Mouse (Mus musculus) layer of hippocampus, postnatal 10 days (tissue): Measurements from ENCODE around the gene Treml2. TPM values are rescaled to one million over a fixed set of nuclear protein-coding genes. Genes with fewer than 3 reads are reported as not detected.

Experiments used
- DNase-seq, 2 experiments: peaks; one replicate each; pipeline ENCODE4 v3.0.0; 2021; ENCODE audit warnings: low spot score in 2 of 2
- long read RNA-seq: library from polyadenylated mRNA; stranded (forward); transcript quantifications from one replicate; pipeline ENCODE4 v2.0.0, GENCODE M21; 2023
- total RNA-seq, 2 experiments: library from RNA; stranded (reverse); gene quantifications; 2 replicates each; pipeline ENCODE4 v1.2.3; 2021

The Treml2 gene
- under 1 TPM; 0.13 to 0.37 TPM for total RNA-seq
- long read RNA-seq: 0 reads

DNA sequence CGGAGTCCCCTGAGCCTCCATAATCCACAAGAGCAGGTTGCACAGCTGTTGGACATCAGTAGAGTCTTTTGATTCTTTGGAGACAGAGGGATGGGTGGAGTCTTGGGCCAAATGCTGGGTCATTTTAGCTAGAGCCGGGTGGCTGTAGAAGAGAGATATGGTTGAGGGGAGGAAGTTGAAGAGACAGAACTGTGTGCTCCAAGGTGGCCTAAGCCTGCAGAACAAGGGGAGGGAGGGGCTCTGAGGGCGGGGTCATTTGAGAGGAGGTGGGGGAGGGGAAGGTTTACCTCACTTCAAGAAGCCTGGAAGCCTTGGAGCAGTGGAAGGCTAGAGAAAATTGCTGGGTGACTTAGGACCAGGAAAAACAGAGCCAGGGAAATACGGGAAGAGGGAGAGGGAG lies at the start of gene Treml2:
Gene Treml2, plus strand, starts transcription at position 296 of the 400 bp plus-strand sequence.
- DNase-seq: no peak

DNA sequence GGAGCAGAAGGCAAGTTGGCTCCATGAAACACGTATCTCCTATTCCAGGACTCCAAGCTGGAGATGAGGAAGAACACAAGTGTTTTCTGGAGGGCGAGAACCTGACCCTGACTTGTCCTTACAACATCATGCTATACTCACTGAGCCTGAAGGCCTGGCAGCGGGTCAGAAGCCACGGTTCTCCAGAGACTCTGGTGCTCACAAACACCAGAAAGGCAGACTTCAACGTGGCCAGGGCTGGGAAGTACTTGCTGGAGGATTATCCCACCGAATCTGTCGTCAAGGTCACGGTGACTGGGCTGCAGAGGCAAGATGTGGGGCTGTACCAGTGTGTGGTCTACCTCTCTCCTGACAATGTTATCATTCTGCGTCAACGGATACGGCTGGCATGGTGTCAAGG lies 49.8 kb upstream of the Treml2 start:
- no peak for DNase-seq

GRCm38 (mm10) chr17:48250631-48251030 lies 48.7 kb upstream of the Treml2 start:
- DNase-seq: no peak

DNA sequence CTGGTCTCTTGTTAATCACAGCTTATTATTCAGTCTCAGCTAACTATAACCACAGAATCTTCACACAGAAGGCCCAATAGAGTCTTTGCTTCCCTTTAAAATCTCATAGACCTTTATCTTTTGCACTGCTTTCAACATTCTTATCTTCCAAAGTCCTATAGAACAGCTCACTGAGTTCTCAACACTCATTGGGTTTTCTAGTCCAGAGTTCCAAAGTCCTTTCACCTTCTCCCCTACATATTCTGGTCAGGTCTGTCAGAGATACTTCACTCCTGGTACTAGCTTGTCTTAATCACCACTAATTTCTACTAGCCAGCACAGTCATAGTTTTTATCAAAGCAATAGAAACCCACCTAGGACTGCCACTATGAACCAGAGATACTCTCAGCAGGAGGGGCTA lies 42.7 kb upstream of the Treml2 start:
- DNase-seq: no peak

DNA sequence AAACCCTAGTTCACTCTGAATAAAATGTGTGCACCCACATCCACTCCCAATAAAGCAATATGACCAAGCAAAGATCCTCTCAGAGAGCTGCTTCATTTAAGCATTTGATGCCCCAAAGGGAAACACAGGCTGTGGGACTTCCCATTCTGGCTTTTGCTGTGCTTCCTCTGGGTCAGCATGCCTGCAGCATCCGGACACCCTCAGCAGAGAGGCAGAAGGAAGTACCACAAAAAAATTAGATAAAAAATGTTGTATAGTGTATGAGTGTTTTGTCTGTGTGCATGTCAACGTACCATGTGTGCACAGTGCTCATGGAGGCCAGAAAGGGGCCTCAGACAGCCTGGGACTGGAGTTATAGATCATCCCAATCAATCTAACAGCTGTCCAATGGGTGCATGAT lies 37.4 kb upstream of the Treml2 start:
- DNase-seq: no peak

DNA sequence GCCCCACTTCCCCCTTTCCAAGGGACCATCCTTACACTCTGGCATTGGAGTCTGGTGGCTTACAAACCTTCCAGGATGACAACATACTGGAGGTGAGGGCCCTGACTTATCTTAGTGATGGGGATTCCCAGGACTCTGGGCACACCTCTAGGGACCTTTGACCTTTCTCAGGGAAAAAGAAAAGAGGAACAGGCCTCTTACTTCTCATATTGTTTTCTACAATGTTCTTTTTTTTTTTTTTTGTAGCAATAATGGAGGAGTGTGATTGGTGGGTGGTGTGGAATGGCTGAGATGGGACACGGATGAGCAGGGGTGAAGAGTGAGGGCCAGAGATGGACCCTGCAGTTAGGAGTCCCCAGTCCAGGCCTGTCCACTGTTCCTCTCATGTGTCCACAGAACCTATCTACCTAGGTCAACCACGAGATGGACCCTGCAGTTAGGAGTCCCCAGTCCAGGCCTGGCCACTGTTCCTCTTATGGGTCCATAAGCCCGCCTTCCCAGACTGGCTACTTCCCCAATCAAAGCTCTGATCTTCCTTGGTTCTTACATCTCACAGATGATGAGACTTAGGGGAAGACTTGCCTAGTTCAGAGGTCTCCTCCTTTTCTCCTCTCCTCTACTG lies 35.4 kb upstream of the Treml2 start, which contains the start of gene Treml4:
Gene Treml4, plus strand, starts transcription at position 555 of the 622 bp plus-strand sequence.
- DNase-seq: no peak

DNA sequence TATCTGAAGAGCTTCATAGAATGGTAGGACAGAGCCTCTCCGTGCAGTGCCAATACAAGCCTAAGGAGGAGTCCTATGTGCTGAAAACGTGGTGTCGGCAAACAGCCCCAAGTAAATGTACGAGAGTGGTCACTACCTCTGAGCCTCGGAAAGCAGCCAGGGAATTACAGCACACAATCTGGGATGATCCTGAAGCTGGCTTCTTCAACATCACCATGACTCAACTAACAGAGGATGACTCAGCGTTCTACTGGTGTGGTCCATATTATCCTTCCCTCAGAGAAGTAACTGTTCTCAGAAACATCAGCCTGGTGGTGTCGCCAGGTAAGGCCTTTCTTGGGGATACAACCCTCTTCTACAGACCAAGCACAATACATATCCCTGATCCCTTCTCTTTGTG lies 34.6 kb upstream of the Treml2 start:
- DNase-seq: no peak

DNA sequence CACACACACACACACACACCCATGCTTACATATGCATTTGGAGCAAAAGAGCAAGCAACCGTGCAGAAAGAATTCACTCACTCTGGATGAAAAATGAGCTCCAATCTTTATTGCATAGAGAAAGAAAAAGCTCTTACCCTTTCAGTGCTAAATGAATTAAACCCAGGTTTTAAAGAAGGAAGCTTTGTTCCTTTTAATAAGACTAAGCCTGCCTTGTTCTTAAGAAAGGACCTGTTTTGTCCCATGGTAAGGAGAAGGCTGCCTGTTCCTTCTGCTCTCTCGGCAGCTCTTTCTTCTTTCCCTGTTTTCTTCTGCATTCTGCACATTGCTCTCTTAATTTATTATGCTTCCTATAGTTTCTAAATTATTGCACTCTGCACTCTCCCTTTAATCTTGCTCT lies 33.2 kb upstream of the Treml2 start:
- DNase-seq: no peak

DNA sequence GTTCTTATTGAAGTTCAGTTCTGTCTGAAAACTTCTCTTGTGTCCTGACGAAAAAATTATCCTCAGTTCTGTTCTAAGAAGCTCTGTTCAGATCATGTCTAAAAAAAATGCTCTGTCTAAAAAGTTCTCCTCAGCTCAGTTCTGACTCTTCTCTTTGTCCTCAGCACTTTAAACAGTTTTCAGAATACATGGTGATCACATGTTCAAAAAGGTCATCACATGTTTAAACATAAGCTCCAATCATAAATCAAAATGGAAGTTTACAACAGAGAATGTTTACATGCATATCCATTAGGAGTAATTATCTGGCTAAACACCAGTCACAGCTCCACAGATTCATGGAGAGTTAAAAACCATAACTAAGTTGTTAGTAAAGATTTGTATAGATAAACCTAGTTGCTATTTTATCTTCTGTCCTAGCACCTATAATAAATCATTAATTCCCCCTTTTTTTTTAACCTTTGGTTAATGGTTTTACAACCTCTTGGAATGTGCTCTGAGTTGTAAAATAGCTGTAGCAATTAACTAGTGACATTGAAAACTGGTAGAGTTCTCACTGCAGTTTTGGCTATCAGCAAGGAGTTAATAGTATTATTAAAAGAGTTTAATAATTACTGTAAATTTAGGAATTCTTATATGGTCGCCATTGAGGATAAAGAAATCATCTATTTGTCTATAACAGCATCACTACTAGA lies 32.5 kb upstream of the Treml2 start:
- DNase-seq: no peak

GRCm38 (mm10) chr17:48267591-48267990 lies 31.7 kb upstream of the Treml2 start:
- no peak for DNase-seq

DNA sequence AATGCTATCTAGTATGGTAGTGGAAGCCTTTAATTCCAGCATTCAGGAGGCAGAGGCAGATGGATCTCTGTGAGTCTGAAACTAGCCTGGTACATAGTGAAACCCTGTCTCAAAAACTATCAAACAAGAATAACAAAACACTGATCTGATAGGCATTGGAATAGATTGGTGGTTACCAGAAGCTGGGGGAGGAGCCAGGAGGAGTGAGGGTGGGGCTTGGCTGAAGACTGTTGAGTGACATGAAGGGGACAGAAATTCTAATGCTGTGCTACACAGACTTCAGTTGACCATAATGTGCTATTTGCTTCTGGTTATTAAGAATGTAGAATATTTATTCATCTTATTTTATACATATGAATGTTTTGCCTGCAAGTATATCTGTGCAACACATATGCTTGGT lies 31.0 kb upstream of the Treml2 start:
- DNase-seq: no peak

GRCm38 (mm10) chr17:48269833-48270232 lies 29.5 kb upstream of the Treml2 start:
- no peak for DNase-seq

DNA sequence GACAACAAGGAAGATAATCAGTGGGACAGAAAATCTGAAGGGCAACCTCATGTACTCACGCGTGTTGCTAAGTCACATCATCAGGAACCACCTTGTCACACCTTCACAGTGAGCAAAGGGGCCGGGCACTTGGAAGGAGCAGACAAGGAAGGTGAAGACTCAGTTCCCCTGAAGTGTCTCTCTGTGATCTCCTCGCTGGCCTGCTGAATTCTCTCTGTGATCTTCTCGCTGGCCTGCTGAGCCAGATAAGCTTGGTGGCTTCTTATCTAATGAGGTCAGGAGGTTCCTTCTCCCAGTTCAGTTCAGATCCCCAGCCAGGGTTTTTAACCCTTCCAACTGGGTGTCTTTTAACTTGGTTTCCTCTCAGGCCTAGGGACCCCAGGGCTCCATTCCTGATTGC lies 27.1 kb upstream of the Treml2 start:
- no peak for DNase-seq

DNA sequence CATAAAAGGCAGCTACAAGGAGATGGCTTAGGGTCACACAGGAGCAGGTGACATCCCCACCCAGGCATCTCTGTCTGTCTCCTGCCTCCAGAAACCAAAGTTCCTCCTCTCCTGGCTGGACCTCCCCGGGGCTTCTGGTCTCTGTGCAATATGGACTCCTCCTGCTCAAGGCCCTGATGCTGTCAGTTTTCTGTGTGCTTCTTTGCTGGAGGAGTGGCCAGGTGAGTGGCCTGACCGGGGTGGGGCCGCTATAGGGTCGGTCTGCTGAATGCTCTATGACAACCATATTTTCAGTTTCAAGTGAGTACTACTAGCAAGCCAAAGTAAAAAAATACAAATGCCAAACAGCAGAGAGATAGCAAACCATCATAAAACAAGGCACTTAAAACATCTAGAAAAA lies 26.7 kb upstream of the Treml2 start:
- no peak for DNase-seq

DNA sequence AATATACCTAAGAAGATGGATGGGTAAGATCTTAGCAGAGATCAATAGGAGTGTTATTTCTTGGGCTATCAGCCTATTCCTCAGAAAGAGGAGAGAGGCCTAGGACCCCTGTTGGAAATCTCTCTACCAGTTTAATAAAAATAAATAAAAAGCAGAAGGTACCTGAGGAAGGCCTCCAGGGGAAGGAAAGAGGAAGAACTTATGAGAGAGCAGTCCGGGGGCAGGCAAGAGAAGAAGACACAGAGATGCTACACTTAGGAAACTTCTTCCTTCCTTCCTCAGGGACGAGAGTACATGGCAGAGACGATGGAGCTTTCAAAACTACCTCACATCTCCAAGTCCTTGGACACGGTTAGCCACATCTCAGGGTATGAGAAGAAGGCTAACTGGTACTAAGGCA lies 25.2 kb upstream of the Treml2 start:
- no peak for DNase-seq

GRCm38 (mm10) chr17:48274885-48275284 lies 24.4 kb upstream of the Treml2 start:
- peak; percentile 82 to 83 for DNase-seq

GRCm38 (mm10) chr17:48275736-48276135 lies 23.6 kb upstream of the Treml2 start:
- no peak for DNase-seq

GRCm38 (mm10) chr17:48278381-48278780 lies 20.9 kb upstream of the Treml2 start:
- no peak for DNase-seq

GRCm38 (mm10) chr17:48279002-48279401 lies 20.3 kb upstream of the Treml2 start:
- no peak for DNase-seq

GRCm38 (mm10) chr17:48280943-48281738 lies 18.2 kb upstream of the Treml2 start:
- no peak for DNase-seq

DNA sequence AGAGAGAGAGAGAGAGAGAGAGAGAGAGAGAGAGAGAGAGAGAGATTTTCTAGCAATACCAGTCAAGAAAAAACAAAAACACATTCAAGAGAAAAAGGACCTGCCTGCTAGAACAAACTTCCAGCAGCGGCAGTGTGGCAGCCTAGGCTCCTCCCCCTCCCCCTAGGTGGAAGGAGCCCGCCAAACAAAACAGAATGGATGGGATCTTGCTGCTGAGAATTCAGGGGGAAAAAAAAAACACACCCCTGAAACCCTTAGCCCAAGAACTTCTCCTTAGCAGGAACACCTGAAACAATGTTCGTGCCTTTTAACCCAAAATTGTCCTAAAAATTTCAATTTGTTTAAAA lies 17.6 kb upstream of the Treml2 start:
- DNase-seq: no peak

GRCm38 (mm10) chr17:48286765-48287164 lies 12.5 kb upstream of the Treml2 start:
- no peak for DNase-seq
